Mouse (Mus musculus) adrenal gland, postnatal 10 days (tissue): ENCODE results near the gene A930033H14Rik. TPM values are rescaled to one million over a fixed set of nuclear protein-coding genes. Genes with fewer than 3 reads are reported as not detected.

Experiments
- DNase-seq: peaks from one replicate; pipeline ENCODE4 v3.0.0; 2021; ENCODE audit warnings: mixed read lengths
- total RNA-seq, 2 experiments: library from RNA; stranded (reverse); gene quantifications; 2 replicates each; pipeline ENCODE4 v1.2.3; 2021

Gene A930033H14Rik
- total RNA-seq, 2 experiments from 2014 or later, result 2.5 to 4.4 TPM

DNA sequence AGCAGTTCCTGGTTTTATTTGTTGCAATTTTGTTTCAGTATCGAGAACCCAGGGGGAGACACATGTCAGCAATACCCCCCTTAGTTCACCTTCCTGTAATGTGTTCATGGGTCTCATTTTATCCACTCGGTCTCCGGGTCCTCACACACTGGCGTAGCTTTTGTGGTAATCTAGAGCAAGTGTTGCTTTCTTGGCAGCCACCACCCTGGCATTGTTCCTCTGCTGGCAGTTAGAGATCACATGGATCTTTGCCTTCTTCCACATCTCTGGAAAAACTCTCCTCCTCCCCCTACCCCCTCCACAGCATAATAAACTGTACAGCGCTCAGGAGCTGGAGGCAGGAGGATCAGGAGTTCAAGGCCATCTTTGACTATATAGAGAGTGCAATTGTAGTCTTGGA is 20.6 kb downstream of the A930033H14Rik start:
- DNase-seq, result peak; percentile 25

DNA sequence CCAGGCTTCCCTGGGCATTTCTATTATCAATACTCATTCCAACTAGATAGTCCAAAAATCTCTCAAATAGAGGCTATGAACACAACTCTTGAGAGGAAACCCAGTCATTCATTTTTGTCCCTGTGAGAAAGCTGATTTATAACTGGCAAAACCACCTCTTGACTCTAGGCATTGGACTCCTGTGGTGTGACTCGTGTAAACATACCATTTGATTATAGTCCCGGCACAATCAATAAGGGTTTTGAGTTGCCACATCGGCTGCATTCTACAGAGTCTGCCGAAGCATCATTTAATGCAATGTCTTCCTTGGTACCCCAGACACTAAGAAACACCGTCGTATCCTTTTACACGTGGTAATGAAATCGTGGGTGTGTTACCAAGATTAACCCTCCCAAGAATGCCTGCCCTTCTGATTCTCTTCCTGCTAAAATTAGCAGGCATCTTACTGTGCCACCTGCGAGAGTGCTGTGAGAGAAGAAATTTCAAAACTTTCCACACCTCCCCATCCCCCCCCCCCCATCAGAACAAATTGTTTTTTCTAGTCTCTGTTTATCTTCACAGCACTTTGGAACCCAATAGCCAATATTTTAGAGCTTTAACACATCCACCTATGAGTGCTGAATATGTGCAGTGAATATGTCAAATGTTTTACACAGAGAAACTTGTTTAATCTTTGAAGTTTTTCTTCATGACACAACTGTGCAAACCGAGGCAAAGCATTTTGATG is 22.3 kb downstream of the A930033H14Rik start:
- DNase-seq, result no peak

DNA sequence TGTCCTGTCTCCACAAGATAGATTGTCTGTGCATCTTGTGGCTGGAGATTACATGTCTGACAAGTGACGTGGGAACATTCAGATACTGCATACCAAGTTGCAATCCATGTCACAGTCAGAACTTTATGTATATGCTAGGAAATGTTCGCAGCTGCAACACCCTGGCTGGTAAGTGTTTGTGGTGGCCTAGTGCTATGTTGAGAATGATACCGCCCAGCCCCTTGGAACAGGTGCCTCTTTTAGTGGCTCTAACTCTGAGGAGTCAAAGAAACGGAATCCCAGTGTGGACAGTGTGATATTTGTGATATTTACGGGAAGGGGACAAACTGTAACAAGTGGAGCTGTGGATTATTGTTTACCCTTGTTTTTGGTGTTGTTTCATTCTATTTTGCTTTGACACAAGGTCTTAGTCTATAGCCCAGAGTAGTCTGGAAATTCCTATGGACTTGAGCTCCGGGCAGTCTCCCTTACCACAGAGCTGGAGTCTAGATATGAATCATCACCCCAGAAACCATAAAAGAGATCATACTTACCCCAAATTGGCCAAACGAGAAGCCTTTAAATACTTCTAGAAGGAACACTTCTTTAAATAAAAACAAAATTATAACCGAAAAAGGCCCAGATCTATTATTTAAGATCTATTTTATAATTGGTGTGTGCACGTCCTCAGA is 25.0 kb downstream of the A930033H14Rik start:
- DNase-seq, result no peak

- peak; percentile 79 for DNase-seq
These were observed 26.7 kb downstream of the A930033H14Rik start for GRCm38 (mm10) chr10:69185894-69186893.

DNA sequence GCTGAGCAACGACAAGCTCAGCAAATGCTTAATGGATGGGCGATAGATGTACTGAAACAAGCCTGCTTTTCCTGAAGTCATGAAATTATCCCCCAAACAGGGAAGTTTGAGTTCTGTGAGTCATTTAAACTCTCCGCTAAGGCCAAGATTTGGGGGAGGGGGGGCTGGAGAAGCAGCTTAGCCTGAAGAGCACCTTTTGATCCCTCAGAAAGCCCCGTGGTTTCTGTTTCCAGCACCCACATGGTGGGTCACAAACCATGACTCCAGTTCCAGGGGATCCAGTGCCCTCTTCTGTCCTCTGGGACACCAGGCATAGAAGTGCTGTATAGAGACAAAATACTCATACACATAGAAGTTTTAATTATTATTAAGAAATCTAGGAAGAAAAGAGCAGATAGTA is 27.5 kb downstream of the A930033H14Rik start:
- peak; percentile 27 for DNase-seq

DNA sequence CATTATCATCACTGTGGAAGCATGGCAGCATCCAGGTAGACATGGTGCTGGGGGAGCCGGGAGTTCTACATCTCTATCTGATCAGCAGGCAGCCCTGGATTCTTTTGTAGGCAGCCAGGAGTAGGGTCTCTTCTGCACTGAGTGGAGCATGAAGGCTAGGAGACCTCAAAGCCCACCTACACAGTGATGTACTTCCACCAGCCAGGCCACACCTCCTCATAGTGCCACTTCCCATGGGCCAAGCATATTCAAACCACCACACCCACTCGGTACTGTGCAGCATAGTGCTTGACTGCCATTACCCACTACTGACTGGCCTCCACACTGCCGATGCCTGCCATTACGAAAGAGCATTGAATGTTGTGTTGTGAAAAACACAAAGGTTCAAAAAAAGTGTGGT is 28.0 kb downstream of the A930033H14Rik start:
- DNase-seq, result no peak

GRCm38 (mm10) chr10:69180997-69181396 is 31.9 kb downstream of the A930033H14Rik start:
- DNase-seq, result no peak

DNA sequence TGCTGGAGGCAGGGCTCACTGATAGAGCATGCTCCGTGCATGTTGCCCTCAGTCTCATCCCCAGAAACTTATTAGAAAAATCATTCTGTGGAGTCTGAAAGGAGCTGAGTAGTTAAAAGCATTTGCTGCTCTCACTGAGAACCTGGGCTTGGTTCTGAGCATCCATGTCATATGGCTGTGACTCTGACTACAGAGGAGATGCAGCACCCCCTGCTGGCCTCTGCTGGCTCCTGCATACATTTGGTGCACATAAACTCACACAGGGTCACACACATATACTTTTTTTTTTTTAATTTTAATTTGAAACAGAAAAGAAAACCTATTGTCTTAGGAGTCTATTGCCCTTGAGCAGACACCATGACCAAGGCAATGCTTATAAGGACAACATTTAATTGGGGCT is 33.6 kb downstream of the A930033H14Rik start:
- no peak for DNase-seq

DNA sequence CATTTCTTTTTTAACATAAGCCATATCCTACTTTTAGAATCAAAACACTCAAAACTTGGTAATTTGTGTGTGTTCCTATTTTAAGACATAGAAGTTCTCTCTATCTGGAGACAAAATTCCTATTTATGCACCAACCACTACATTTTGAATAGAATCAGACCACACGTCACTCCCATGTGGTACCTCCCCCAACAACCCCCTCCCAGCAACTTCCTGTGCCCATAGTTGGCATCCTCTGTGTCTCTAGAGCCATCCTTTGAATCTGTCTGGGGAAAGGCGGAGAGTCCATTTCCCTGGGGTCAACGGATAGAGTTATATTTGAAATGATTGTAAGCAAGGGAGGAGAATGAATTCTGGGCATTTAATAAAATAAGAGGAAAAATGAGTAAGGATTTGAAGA is 36.8 kb downstream of the A930033H14Rik start:
- DNase-seq, result no peak

DNA sequence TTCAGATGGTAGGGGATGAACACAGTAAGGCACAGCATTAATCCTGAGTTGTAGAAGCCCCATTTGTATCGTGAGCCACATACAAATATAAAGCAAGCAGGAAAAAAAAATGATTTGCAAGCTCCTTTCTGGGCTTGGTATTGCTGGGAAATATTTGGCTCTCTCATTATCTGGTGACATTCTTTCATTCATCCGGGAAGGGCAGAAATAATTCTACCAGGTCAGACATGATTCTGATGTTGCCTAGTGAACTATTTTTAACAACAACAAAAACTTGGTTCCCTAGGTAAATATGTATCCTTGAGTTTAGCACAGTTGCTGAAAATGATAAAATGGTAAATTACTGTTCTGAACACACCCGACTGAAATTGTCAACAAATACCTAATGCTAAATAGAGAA is 40.5 kb downstream of the A930033H14Rik start:
- DNase-seq, result no peak

DNA sequence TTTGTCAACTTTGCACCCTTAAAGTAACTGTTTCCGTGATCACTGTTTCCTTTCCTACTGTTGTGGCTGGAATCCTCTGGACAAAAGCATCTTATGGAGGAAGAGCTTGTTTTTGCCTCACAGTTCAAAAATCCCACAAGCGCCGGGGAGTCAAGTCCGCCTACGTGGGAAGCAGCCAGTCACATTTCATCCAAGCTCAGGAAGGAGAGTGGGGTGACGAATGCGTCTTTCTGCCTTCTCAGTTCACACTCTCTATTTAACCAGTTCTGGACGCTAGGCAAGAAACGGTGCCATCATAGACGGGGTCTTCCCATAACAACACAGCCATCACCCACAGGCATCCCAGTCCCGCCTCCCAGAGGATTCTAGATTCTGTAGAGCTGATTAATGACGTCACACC is 46.4 kb downstream of the A930033H14Rik start:
- DNase-seq, result no peak

DNA sequence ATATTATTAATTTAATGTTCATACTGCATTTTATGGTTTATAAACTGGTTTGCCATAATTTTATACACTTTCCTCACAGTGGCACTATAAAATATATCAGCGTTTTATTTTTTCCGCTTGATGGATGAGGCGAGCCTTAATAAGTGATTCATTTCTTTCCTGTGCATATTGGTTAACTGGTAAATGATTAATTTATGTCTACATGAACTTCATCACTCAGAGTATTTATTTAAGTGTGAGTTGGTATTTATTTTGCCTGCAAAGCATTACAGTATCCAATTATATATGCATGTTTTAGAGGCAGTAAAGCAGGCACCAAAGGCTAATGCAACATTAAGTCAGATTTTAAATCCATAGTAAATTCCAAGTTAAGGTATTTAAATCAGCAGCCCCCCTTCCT is 47.1 kb downstream of the A930033H14Rik start:
- DNase-seq, result no peak

- peak; percentile 36 for DNase-seq
These were observed 47.8 kb downstream of the A930033H14Rik start for GRCm38 (mm10) chr10:69165125-69165524.

DNA sequence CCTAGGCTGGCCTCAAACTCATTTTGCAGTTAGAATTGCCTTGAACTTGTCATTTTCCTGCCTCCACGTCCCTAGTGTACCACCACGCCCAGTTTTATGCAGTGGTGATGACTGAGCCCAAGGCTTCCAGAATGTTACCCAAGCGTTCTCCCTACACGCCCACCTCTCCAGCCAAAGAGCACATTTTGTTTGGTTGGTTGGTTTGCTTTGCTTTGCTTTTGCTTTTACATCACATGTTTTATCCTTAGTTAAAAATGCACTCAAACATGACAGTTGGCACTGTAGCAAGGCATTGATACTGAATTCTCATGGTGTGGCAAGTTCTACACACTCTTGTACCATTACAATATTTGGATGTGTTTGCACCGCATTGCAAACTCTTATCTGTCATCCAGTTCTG is 49.7 kb downstream of the A930033H14Rik start:
- no peak for DNase-seq

GRCm38 (mm10) chr10:69162577-69162976 is 50.3 kb downstream of the A930033H14Rik start:
- no peak for DNase-seq

GRCm38 (mm10) chr10:69161503-69161902 is 51.4 kb downstream of the A930033H14Rik start:
- no peak for DNase-seq

GRCm38 (mm10) chr10:69160877-69161276 is 52.0 kb downstream of the A930033H14Rik start:
- DNase-seq, result no peak

Other genes with a start within 250 kb of the A930033H14Rik start
- gene Rhobtb1, start 61.7 kb downstream of the A930033H14Rik start, total RNA-seq, result 10 to 100 TPM; 22.3 to 25.6 TPM
- 10 to 100 TPM; 48.5 to 50.1 TPM for gene Cdk1, start 139.8 kb upstream of the A930033H14Rik start, total RNA-seq
- gene Ank3, start 185.7 kb upstream of the A930033H14Rik start, total RNA-seq, result 10 to 100 TPM; 18.5 to 31.6 TPM